Mouse (Mus musculus) kidney, adult 11 months (tissue): ENCODE measurements around the gene Slc35b4.

Experiments used
- DNase-seq: peaks from one replicate; pipeline ENCODE4 v3.0.0; 2022

The Slc35b4 gene

DNA sequence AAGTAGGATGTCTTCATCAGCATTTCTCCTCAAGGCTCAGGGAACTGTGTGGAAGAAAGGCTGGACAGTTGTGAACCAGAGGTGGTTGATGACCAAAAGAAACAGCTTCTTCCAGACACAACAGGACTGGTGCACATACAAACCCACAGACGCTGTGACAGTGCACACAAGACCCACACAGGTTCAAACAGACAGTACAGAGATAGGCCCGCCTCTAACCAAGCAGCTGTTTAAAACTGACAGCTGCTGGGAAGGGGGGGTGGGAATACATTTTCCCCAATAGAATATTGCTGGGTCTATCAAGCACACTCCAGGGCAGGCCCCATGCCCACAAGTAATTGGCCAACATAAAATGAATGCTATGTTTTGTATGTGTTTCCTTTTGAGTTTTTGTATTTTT is 52.5 kb downstream of the Slc35b4 start:
- no peak for DNase-seq

DNA sequence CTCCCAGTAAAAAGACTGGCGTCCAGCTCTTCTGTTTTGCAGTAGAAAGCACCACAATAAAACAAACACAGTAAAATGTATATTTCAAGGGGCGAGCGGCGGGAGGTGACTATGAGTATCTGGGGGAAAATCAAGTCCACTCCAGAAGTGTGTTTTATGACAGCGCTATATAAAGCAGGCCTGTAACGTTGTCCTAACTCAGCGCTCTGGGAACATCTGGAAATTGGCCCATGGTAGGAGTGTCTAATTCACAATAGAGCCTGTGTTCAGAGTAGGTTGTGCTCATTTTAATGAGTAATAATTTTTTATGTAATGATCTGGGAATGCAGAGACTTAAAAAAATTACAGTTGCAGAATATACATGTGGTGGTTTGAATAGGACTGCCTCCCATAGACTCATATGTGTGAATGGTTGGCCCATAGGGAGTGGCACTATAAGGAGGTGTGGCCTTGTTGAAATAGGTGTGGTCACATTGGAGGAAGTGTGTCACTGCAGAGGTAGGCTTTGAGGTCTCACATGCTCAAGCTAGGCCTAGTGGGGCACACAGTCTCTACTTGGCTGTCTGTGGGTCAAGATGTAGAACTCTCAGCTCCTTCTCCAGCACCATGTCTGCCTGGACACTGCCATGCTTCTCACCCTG is 60.0 kb downstream of the Slc35b4 start:
- no peak for DNase-seq

DNA sequence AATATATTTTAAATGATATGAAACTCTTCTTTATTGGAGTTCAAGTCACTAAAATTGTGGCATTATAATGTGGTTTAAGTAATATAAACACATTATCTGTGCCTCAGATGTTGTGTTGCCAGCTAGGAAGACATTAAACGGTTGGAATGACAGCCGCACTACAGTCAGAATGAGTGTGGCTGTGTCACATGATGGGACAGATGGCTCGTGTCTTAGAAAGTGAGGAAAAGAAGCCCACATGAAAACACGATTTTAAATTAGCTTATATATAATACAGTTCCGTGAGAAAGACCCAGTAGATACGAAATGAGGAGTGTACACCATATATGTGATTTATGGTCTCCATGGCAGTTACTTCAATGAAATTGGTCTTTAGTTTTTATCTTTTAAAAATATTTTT is 65.5 kb downstream of the Slc35b4 start:
- no peak for DNase-seq

DNA sequence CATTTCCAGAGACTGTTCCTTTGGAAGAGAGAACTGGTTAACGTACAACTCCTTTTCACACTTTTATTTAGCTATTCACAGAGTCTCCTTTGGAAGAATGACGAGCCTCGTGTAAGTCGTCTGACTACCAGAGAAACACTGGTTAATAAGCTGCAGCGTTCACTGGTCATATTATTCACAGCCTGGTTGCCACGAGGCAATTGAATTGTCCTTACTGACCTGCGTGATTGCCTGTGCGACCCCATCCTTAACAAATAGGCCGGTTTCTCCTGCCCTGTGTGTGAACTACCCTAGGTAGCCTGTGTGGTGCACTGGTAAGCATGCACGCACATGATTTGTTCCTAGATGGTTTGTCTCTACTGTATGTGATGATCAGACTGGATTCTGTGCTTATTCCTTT is 66.3 kb downstream of the Slc35b4 start:
- peak; percentile 40 for DNase-seq
